Mouse (Mus musculus): ENCODE results near the gene Gon4l. TPM values are rescaled to one million over a fixed set of nuclear protein-coding genes. Genes with fewer than 3 reads are reported as not detected.
A peak's percentile ranks its signal among the peaks of the same experiment; 100 is the strongest.
"Not testable (repeated sequence)": the region's sequence is repeated elsewhere in the genome, so short reads cannot be mapped to it uniquely, and the experiment has no call there.

Gene Gon4l
- polyA plus RNA-seq, 1 experiment from 2014 or later, result 16.6 TPM

- no peak overlapping the region for H3K4me3 ChIP-seq
- no peak for ATAC-seq (ENCODE audit: low FRiP score, low read depth)
- no peaks in the 10 kb centered on the region for H3K27me3 ChIP-seq (replicated peaks)
- WGBS, result 96% methylated on average over 3 of the region's 3 CpGs
- H3K36me3 ChIP-seq, result peaks cover 83% of the 10 kb centered on the region
- no peaks in the 10 kb centered on the region for H3K9me3 ChIP-seq
- no peaks in the 10 kb centered on the region for H3K4me1 ChIP-seq
- H3K9ac ChIP-seq, result no peak overlapping the region
- no peak overlapping the region for H3K4me2 ChIP-seq (replicated peaks)
- H3K27ac ChIP-seq, result no peak overlapping the region
Measured at GRCm38 (mm10) chr3:88862129-88862528, 27.1 kb downstream of the Gon4l start.

GRCm38 (mm10) chr3:88866735-88867134, 31.7 kb downstream of the Gon4l start:
- H3K27me3 ChIP-seq (replicated peaks); H3K9ac ChIP-seq; ATAC-seq (ENCODE audit: low FRiP score, low read depth); H3K4me2 ChIP-seq (replicated peaks); H3K4me3 ChIP-seq; H3K4me1 ChIP-seq; H3K9me3 ChIP-seq; H3K27ac ChIP-seq: not testable (repeated sequence)
- peaks cover 42% of the 10 kb centered on the region for H3K36me3 ChIP-seq
- WGBS, result no CpG with 5 or more reads among the region's 3 CpGs

- H3K4me2 ChIP-seq (replicated peaks); H3K27me3 ChIP-seq (replicated peaks); H3K9ac ChIP-seq; H3K27ac ChIP-seq; ATAC-seq (ENCODE audit: low FRiP score, low read depth); H3K4me1 ChIP-seq; H3K4me3 ChIP-seq; H3K9me3 ChIP-seq: not testable (repeated sequence)
- WGBS, result no CpG with 5 or more reads among the region's 8 CpGs
- peaks cover 38% of the 10 kb centered on the region for H3K36me3 ChIP-seq
Measured at GRCm38 (mm10) chr3:88867177-88867576, 32.1 kb downstream of the Gon4l start.

- H3K27ac ChIP-seq; H3K27me3 ChIP-seq (replicated peaks); H3K4me2 ChIP-seq (replicated peaks); H3K9me3 ChIP-seq; H3K9ac ChIP-seq; H3K4me1 ChIP-seq; ATAC-seq (ENCODE audit: low FRiP score, low read depth); H3K4me3 ChIP-seq: not testable (repeated sequence)
- WGBS, result 86% methylated on average over 3 of the region's 4 CpGs
- H3K36me3 ChIP-seq, result peaks cover 26% of the 10 kb centered on the region
Measured at GRCm38 (mm10) chr3:88868449-88868848, 33.4 kb downstream of the Gon4l start.

- not testable (repeated sequence) for H3K4me3 ChIP-seq; H3K36me3 ChIP-seq; H3K4me2 ChIP-seq (replicated peaks); H3K4me1 ChIP-seq; H3K9me3 ChIP-seq; ATAC-seq (ENCODE audit: low FRiP score, low read depth); H3K27me3 ChIP-seq (replicated peaks); H3K27ac ChIP-seq; H3K9ac ChIP-seq
- 96% methylated on average over 4 of the region's 4 CpGs for WGBS
Measured at GRCm38 (mm10) chr3:88882536-88882935, 47.5 kb downstream of the Gon4l start.

- not testable (repeated sequence) for H3K27me3 ChIP-seq (replicated peaks); ATAC-seq (ENCODE audit: low FRiP score, low read depth); H3K27ac ChIP-seq; H3K4me1 ChIP-seq; H3K9me3 ChIP-seq; H3K4me2 ChIP-seq (replicated peaks); H3K4me3 ChIP-seq; H3K9ac ChIP-seq
- 95% methylated on average over 7 of the region's 7 CpGs for WGBS
- peaks cover 21% of the 10 kb centered on the region for H3K36me3 ChIP-seq
Measured at GRCm38 (mm10) chr3:88893011-88893410, 58.0 kb downstream of the Gon4l start.

- WGBS, result 87% methylated on average over 3 of the region's 3 CpGs
- H3K4me3 ChIP-seq, result no peak overlapping the region
- no peaks in the 10 kb centered on the region for H3K9me3 ChIP-seq
- H3K27ac ChIP-seq, result no peak overlapping the region
- ATAC-seq (ENCODE audit: low FRiP score, low read depth), result no peak
- no peak overlapping the region for H3K4me2 ChIP-seq (replicated peaks)
- peaks cover 81% of the 10 kb centered on the region for H3K36me3 ChIP-seq
- H3K4me1 ChIP-seq, result no peaks in the 10 kb centered on the region
- H3K27me3 ChIP-seq (replicated peaks), result no peaks in the 10 kb centered on the region
- no peak overlapping the region for H3K9ac ChIP-seq
Measured at GRCm38 (mm10) chr3:88904803-88905202, 69.8 kb downstream of the Gon4l start.

GRCm38 (mm10) chr3:88905209-88905608, 70.2 kb downstream of the Gon4l start:
- H3K27me3 ChIP-seq (replicated peaks), result no peaks in the 10 kb centered on the region
- H3K36me3 ChIP-seq, result peaks cover 86% of the 10 kb centered on the region
- H3K4me1 ChIP-seq, result no peaks in the 10 kb centered on the region
- no peak overlapping the region for H3K4me2 ChIP-seq (replicated peaks)
- H3K9ac ChIP-seq, result no peak overlapping the region
- no peak overlapping the region for H3K27ac ChIP-seq
- WGBS, result 91% methylated on average over 6 of the region's 6 CpGs
- no peak overlapping the region for H3K4me3 ChIP-seq
- ATAC-seq (ENCODE audit: low FRiP score, low read depth), result no peak
- no peaks in the 10 kb centered on the region for H3K9me3 ChIP-seq

GRCm38 (mm10) chr3:88905741-88906140, 70.7 kb downstream of the Gon4l start:
- H3K27ac ChIP-seq, result no peak overlapping the region
- no peak overlapping the region for H3K4me2 ChIP-seq (replicated peaks)
- H3K9me3 ChIP-seq, result no peaks in the 10 kb centered on the region
- 90% methylated on average over 2 of the region's 2 CpGs for WGBS
- no peak overlapping the region for H3K9ac ChIP-seq
- H3K27me3 ChIP-seq (replicated peaks), result no peaks in the 10 kb centered on the region
- no peaks in the 10 kb centered on the region for H3K4me1 ChIP-seq
- no peak overlapping the region for H3K4me3 ChIP-seq
- peaks cover 88% of the 10 kb centered on the region for H3K36me3 ChIP-seq
- ATAC-seq (ENCODE audit: low FRiP score, low read depth), result no peak

GRCm38 (mm10) chr3:88906393-88907159, 71.5 kb downstream of the Gon4l start:
- Histone ChIP-seq H3K27ac (no peak overlapping the region), H3K27me3 (replicated peaks) (no peaks in the 10 kb centered on the region), H3K4me2 (replicated peaks) (no peak overlapping the region), H3K4me1 (no peaks in the 10 kb centered on the region), H3K9ac (no peak overlapping the region), H3K9me3 (no peaks in the 10 kb centered on the region), H3K36me3 (peaks cover 90% of the 10 kb centered on the region), H3K4me3 (no peak overlapping the region)
- 95% methylated on average over 6 of the region's 6 CpGs for WGBS
- no peak for ATAC-seq (ENCODE audit: low FRiP score, low read depth)

- Histone ChIP-seq H3K27me3 (replicated peaks) (no peaks in the 10 kb centered on the region), H3K9me3 (no peaks in the 10 kb centered on the region), H3K4me1 (peaks cover 13% of the 10 kb centered on the region; the same call in 1 of the 2 replicates), H3K27ac (no peak overlapping the region), H3K9ac (no peak overlapping the region), H3K36me3 (peaks cover 48% of the 10 kb centered on the region), H3K4me2 (replicated peaks) (peak overlapping the region; percentile 76), H3K4me3 (no peak overlapping the region)
- WGBS, result 90% methylated on average over 7 of the region's 7 CpGs
- no peak for ATAC-seq (ENCODE audit: low FRiP score, low read depth)
Measured at GRCm38 (mm10) chr3:88912585-88912984, 77.6 kb downstream of the Gon4l start.

GRCm38 (mm10) chr3:88913511-88914383, 78.7 kb downstream of the Gon4l start, which contains the start of gene Msto1:
Gene Msto1 (minus strand): TSS chr3:88913999.
- Histone ChIP-seq H3K27me3 (replicated peaks) (no peaks in the 10 kb centered on the region), H3K9me3 (no peaks in the 10 kb centered on the region), H3K36me3 (peaks cover 36% of the 10 kb centered on the region), H3K4me1 (peaks cover 13% of the 10 kb centered on the region; the same call in 1 of the 2 replicates), H3K9ac (peak within 1 kb of the TSS; percentile 72), H3K4me2 (replicated peaks) (peak within 1 kb of the TSS; percentile 76), H3K27ac (peak within 1 kb of the TSS; percentile 47; the same call in 1 of the 2 replicates), H3K4me3 (peak within 1 kb of the TSS; percentile 59)
- WGBS, result under 1% methylated on average over 62 of the region's 62 CpGs
- peak; percentile 95 for ATAC-seq (ENCODE audit: low FRiP score, low read depth)
